ENCODE assay signal across 12 mouse cellular contexts in the genomic region with DNA sequence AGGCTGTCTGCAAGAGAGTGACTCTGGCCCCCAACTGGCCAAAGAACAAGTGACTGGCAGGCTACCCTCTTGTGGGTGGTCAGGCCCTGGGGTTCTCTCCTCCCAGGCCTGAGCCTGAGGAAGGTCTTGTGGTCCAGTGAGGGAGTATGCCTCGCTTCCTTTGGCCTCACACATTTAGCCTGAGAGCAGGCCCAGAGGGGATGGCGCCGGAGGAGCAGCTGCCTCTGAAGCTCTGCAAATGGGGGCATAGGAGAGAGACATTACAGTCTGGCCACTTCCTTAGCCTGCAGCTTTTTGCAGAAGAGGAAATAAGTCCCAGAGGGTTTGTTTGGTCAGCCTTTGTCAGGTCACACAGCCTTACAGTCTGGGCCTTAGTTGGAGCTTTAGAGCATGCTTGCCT. TPM values are rescaled to one million over a fixed set of nuclear protein-coding genes. Genes with fewer than 3 reads are reported as not detected.
DNase-seq lines count a peak whose midpoint lies in the region; ATAC-seq and TF ChIP-seq lines count a peak whose summit lies in the region.
"Had no signal": no experiment of that assay in that cellular context is flagged by ENCODE, and none has a peak within 500 bp of the region (broad histone marks: within the 10 kb centered on the region; RNA-seq: fewer than 3 reads in every experiment).

No protein-coding gene starts in this region.

- DNase-seq in hindbrain, embryonic 10.5 days (ENCODE audit: low spot score): no peak
- DNase-seq in hindbrain, postnatal 0 days (ENCODE audit: low spot score): no peak
- DNase-seq in lung, adult 2 months: no peak
- DNase-seq: adrenal gland, postnatal 25 days; cerebellum, postnatal 25 days had no signal

- H3K4me1 ChIP-seq in hindbrain, embryonic 10.5 days (replicated peaks): peaks cover 87% of the 10 kb centered on the region
- H3K4me1 ChIP-seq in hindbrain, postnatal 0 days (ENCODE audit: insufficient read depth, low read length): peaks cover 4% of the 10 kb centered on the region; the same call in 1 of the 2 replicates
- peaks cover 68% of the 10 kb centered on the region for H3K4me1 ChIP-seq in lung, embryonic 15.5 days
- H3K4me1 ChIP-seq in lung, adult 2 months (ENCODE audit: control insufficient read depth, insufficient read depth, low read length): peaks cover 18% of the 10 kb centered on the region; the same call in 1 of the 2 replicates
- H3K4me1 ChIP-seq in embryonic facial prominence, embryonic 15.5 days: peaks cover 98% of the 10 kb centered on the region
- peaks cover 69% of the 10 kb centered on the region for H3K4me1 ChIP-seq in liver, embryonic 16.5 days (ENCODE audit: control insufficient read depth, low read depth, low read length)
- peaks cover 18% of the 10 kb centered on the region; the same call in 1 of the 2 replicates for H3K4me1 ChIP-seq in hindbrain, embryonic 16.5 days (ENCODE audit: control insufficient read depth, insufficient read depth, low read depth, low read length)

- no peaks in the 10 kb centered on the region for H3K36me3 ChIP-seq in hindbrain, embryonic 10.5 days
- no peaks in the 10 kb centered on the region for H3K36me3 ChIP-seq in hindbrain, postnatal 0 days (ENCODE audit: insufficient read depth, low read length)
- no peaks in the 10 kb centered on the region for H3K36me3 ChIP-seq in lung, embryonic 15.5 days
- no peaks in the 10 kb centered on the region for H3K36me3 ChIP-seq in embryonic facial prominence, embryonic 15.5 days
- H3K36me3 ChIP-seq in liver, embryonic 16.5 days (ENCODE audit: control insufficient read depth, insufficient read depth): no peaks in the 10 kb centered on the region
- no peaks in the 10 kb centered on the region for H3K36me3 ChIP-seq in hindbrain, embryonic 16.5 days (ENCODE audit: control insufficient read depth, insufficient read depth, low read length)

- TF ChIP-seq CTCF in hindbrain, postnatal 0 days (IDR thresholded peaks at IDR 0.05; ENCODE audit: low read depth): no peak
- TF ChIP-seq CTCF in lung, adult 2 months (IDR thresholded peaks at IDR 0.05; ENCODE audit: insufficient read depth, low read length): no peak

- no peak overlapping the region for H3K4me3 ChIP-seq in hindbrain, embryonic 10.5 days
- H3K4me3 ChIP-seq in hindbrain, postnatal 0 days (ENCODE audit: low read length): no peak overlapping the region
- no peak overlapping the region for H3K4me3 ChIP-seq in lung, embryonic 15.5 days
- H3K4me3 ChIP-seq in lung, adult 2 months (replicated peaks; ENCODE audit: extremely low read depth, low read depth, low read length): no peak overlapping the region
- no peak overlapping the region for H3K4me3 ChIP-seq in embryonic facial prominence, embryonic 15.5 days (replicated peaks)
- H3K4me3 ChIP-seq in liver, embryonic 16.5 days (ENCODE audit: low read depth, low read length): no peak overlapping the region
- H3K4me3 ChIP-seq in hindbrain, embryonic 16.5 days (ENCODE audit: low read length): no peak overlapping the region
- H3K4me3 ChIP-seq: erythroblast, embryonic 14.5 days had no signal

- 72% methylated on average over 3 of the region's 3 CpGs for WGBS in hindbrain, embryonic 10.5 days
- 74% methylated on average over 3 of the region's 3 CpGs for WGBS in hindbrain, postnatal 0 days
- WGBS in lung, embryonic 15.5 days: 66% methylated on average over 3 of the region's 3 CpGs
- 45% methylated on average over 3 of the region's 3 CpGs for WGBS in lung, adult 2 months
- WGBS in embryonic facial prominence, embryonic 15.5 days: 68% methylated on average over 3 of the region's 3 CpGs
- WGBS in liver, embryonic 16.5 days (ENCODE audit: insufficient replicate concordance): 47% methylated on average over 3 of the region's 3 CpGs
- WGBS in hindbrain, embryonic 16.5 days: 81% methylated on average over 3 of the region's 3 CpGs

- no peak for ATAC-seq in hindbrain, postnatal 0 days
- no peak for ATAC-seq in lung, embryonic 15.5 days (ENCODE audit: borderline replicate concordance, extremely low read depth, low FRiP score, low TSS enrichment)
- no peak for ATAC-seq in embryonic facial prominence, embryonic 15.5 days (ENCODE audit: insufficient number of reproducible peaks, low FRiP score, low TSS enrichment, low read depth)
- ATAC-seq in liver, embryonic 16.5 days (ENCODE audit: low read depth): 0 out of 2 replicates have a peak, but pooled peaks have one; percentile 14
- no peak for ATAC-seq in erythroid progenitor cell, adult 5-6 weeks (replicated peaks; ENCODE audit: low FRiP score, poor library complexity, severe bottlenecking)
- no peak for ATAC-seq in hindbrain, embryonic 16.5 days
- ATAC-seq: inflammation-experienced regulatory T-cells, adult 6 months had no signal

- H3K9ac ChIP-seq in hindbrain, postnatal 0 days (replicated peaks; ENCODE audit: low read length): no peak overlapping the region
- no peak overlapping the region; the same call in 1 of the 2 replicates for H3K9ac ChIP-seq in lung, embryonic 15.5 days
- H3K9ac ChIP-seq in embryonic facial prominence, embryonic 15.5 days: no peak overlapping the region
- no peak overlapping the region for H3K9ac ChIP-seq in liver, embryonic 16.5 days (ENCODE audit: low read depth, low read length)
- no peak overlapping the region for H3K9ac ChIP-seq in hindbrain, embryonic 16.5 days (ENCODE audit: low read depth, low read length)

- TF ChIP-seq POLR2A in lung, adult 2 months (IDR thresholded peaks at IDR 0.05; ENCODE audit: borderline replicate concordance, extremely low read depth, low read depth, low read length): no peak

- no peaks in the 10 kb centered on the region for H3K9me3 ChIP-seq in hindbrain, embryonic 10.5 days
- no peaks in the 10 kb centered on the region for H3K9me3 ChIP-seq in hindbrain, postnatal 0 days (ENCODE audit: low read length)
- H3K9me3 ChIP-seq in lung, embryonic 15.5 days: no peaks in the 10 kb centered on the region
- no peaks in the 10 kb centered on the region for H3K9me3 ChIP-seq in embryonic facial prominence, embryonic 15.5 days (replicated peaks)
- no peaks in the 10 kb centered on the region for H3K9me3 ChIP-seq in liver, embryonic 16.5 days (replicated peaks; ENCODE audit: control insufficient read depth, low read length)
- H3K9me3 ChIP-seq in hindbrain, embryonic 16.5 days (ENCODE audit: control insufficient read depth, low read length): no peaks in the 10 kb centered on the region

- peak overlapping the region; percentile 46; the same call in 1 of the 2 replicates for H3K27ac ChIP-seq in hindbrain, embryonic 10.5 days
- H3K27ac ChIP-seq in hindbrain, postnatal 0 days: no peak overlapping the region
- H3K27ac ChIP-seq in lung, embryonic 15.5 days: peak overlapping the region; percentile 38
- H3K27ac ChIP-seq in embryonic facial prominence, embryonic 15.5 days (replicated peaks): 0 out of 2 replicates have a peak overlapping the region, but pooled peaks have one; percentile 4
- H3K27ac ChIP-seq in liver, embryonic 16.5 days (ENCODE audit: low read length): peak overlapping the region; percentile 45
- H3K27ac ChIP-seq in hindbrain, embryonic 16.5 days (ENCODE audit: low read depth, low read length): no peak overlapping the region

- no peak overlapping the region for H3K4me2 ChIP-seq in hindbrain, postnatal 0 days (ENCODE audit: low read depth, low read length)
- H3K4me2 ChIP-seq in lung, embryonic 15.5 days: no peak overlapping the region
- no peak overlapping the region for H3K4me2 ChIP-seq in embryonic facial prominence, embryonic 15.5 days (replicated peaks)
- H3K4me2 ChIP-seq in liver, embryonic 16.5 days (ENCODE audit: low read depth, low read length): no peak overlapping the region
- H3K4me2 ChIP-seq in hindbrain, embryonic 16.5 days (ENCODE audit: low read length): no peak overlapping the region

- H3K27me3 ChIP-seq in hindbrain, embryonic 10.5 days (ENCODE audit: insufficient read depth, poor library complexity, severe bottlenecking): no peaks in the 10 kb centered on the region
- no peaks in the 10 kb centered on the region for H3K27me3 ChIP-seq in hindbrain, postnatal 0 days (ENCODE audit: insufficient read depth, low read length)
- H3K27me3 ChIP-seq in lung, embryonic 15.5 days: no peaks in the 10 kb centered on the region
- H3K27me3 ChIP-seq in embryonic facial prominence, embryonic 15.5 days: no peaks in the 10 kb centered on the region
- no peaks in the 10 kb centered on the region for H3K27me3 ChIP-seq in liver, embryonic 16.5 days (ENCODE audit: control insufficient read depth, insufficient read depth, low read depth, low read length)
- no peaks in the 10 kb centered on the region for H3K27me3 ChIP-seq in hindbrain, embryonic 16.5 days (replicated peaks; ENCODE audit: control insufficient read depth, insufficient read depth, low read length)

RNA-seq across cellular contexts. Expression of gene Rxra, which starts 40.1 kb away (rescaled TPM):
- polyA plus RNA-seq in hindbrain, embryonic 10.5 days (2016; fragmentation: Nextera tagmentation; extraction: Ambion mirVana): 10.0 and 10.3 TPM in 2 replicates
- 32.5 and 34.0 TPM in 2 replicates for total RNA-seq in hindbrain, postnatal 0 days (2014; rRNA removed)
- 3.5 and 3.9 TPM in 2 replicates for polyA plus RNA-seq in hindbrain, postnatal 0 days (2015; fragmentation: Nextera tagmentation; extraction: Ambion mirVana)
- polyA plus RNA-seq in lung, embryonic 15.5 days (2015; fragmentation: Nextera tagmentation; extraction: Ambion mirVana): 12.6 and 13.5 TPM in 2 replicates
- 71.3 and 81.8 TPM in 2 replicates for polyA plus RNA-seq in lung, adult 2 months (2012; rRNA removed)
- 18.7 and 22.4 TPM in 2 replicates for polyA plus RNA-seq in embryonic facial prominence, embryonic 15.5 days (2015; fragmentation: Nextera tagmentation; extraction: Ambion mirVana)
- polyA plus RNA-seq in liver, embryonic 16.5 days (2015; fragmentation: Nextera tagmentation; extraction: Ambion mirVana): 4.9 and 5.5 TPM in 2 replicates
- 1.7 and 2.2 TPM in 2 replicates for total RNA-seq in erythroid progenitor cell, adult 5-6 weeks (2015; ENCODE audit: low replicate concordance)
- total RNA-seq in erythroid progenitor cell, adult 5-6 weeks (2017; ENCODE audit: low replicate concordance): 1.7 and 3.6 TPM in 2 replicates
- 3.4 and 4.0 TPM in 2 replicates for polyA plus RNA-seq in hindbrain, embryonic 16.5 days (2015; fragmentation: Nextera tagmentation; extraction: Ambion mirVana)

Comparison
In these comparisons a context has a peak if more than half of its experiments do, and no peak if none do; other contexts are left out.
1. H3K27ac ChIP-seq: peak in hindbrain, embryonic 10.5 days (single experiment), lung, embryonic 15.5 days (single experiment), embryonic facial prominence, embryonic 15.5 days (single experiment) and liver, embryonic 16.5 days (single experiment); none in hindbrain, postnatal 0 days (single experiment) and hindbrain, embryonic 16.5 days (single experiment).